Mouse (Mus musculus): Measurements from ENCODE around the gene Galp.
"Not testable (repeated sequence)": the region's sequence is repeated elsewhere in the genome, so short reads cannot be mapped to it uniquely, and the experiment has no call there.

Gene Galp

DNA sequence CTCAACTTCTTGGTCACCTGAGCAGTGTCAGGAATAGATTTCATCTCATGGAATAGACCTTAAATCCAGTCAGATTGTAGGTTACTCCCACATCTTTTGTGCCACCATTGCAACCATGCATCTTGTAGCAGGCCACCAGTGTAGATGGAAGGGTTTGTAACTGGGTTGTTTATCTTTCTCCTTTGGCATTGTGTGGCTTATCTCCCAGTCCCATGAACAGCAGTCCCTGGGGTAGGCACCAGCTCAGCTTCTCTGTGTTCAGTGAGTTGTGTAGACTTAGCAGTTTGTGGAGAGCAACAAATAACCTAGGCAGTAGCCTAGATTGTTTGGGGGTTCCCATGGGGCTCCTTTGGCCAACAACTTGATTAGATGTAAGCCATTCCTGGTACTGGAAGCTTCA, 14.0 kb upstream of the Galp start:
- no peak for DNase-seq

DNA sequence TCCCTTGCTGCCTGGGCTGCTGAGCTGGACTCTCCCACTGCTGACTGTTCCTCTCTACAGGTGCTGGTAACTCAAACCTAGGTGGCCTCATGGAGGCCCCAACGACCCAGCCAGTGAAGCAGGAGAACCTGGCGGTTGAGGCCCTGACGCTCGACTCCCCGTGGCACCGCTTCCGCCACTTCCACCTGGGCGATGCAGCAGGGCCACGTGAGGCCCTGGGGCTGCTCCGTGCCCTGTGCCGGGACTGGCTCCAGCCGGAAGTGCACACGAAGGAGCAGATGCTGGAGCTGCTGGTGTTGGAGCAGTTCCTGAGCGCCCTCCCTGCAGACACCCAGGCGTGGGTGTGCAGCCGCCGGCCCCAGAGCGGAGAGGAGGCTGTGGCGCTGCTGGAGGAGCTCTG, 13.1 kb upstream of the Galp start:
- no peak for DNase-seq

GRCm38 (mm10) chr7:6184521-6184920, 12.4 kb upstream of the Galp start:
- no peak for DNase-seq

GRCm38 (mm10) chr7:6185391-6185790, 11.5 kb upstream of the Galp start:
- no peak for DNase-seq

GRCm38 (mm10) chr7:6186176-6186575, 10.7 kb upstream of the Galp start:
- DNase-seq, result no peak

DNA sequence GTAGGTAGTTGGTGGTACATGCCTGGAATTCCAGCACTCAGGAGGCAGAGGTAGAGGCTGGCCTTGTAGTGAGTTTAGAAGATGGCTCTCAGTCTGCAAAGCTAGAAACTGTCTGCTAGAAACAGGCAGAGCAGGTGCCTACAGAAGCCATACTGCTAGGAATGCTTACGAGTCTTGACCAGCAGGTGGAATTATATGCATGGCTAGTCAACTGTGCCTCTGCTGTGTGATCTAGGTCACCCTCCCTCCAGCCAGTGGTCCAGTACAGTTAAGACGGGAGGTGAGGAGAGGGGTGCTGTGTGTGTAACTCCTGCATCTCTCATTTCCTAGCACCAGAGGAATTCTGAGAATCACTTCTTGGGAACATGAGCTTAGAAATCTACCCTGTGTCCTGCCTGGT, 10.1 kb upstream of the Galp start:
- no peak for DNase-seq

GRCm38 (mm10) chr7:6189542-6189941, 7.3 kb upstream of the Galp start:
- no peak for DNase-seq

- peak; percentile 71 for DNase-seq
These were observed 5.5 kb upstream of the Galp start for GRCm38 (mm10) chr7:6191376-6191775.

- DNase-seq, result no peak
These were observed 2.8 kb upstream of the Galp start for GRCm38 (mm10) chr7:6194129-6194528.

DNA sequence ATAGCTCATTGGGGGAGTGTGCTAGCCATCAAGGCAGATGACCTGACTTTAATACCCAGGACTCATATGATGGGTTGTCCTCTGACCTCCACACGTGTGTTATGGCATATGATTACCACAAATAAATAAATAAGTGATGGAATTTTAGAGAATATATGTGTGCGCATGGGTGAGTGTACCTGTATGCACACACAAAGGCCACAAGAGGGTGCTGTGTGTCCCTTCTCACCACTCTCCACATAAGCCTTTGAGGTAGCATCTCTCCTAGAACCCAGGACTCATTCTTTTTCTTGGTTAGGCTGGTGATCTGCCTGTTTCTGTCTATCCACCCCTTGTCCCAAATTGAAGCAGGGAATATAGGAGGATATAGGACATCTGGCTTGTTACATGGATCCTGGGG, 1.1 kb upstream of the Galp start:
- DNase-seq, result no peak

DNA sequence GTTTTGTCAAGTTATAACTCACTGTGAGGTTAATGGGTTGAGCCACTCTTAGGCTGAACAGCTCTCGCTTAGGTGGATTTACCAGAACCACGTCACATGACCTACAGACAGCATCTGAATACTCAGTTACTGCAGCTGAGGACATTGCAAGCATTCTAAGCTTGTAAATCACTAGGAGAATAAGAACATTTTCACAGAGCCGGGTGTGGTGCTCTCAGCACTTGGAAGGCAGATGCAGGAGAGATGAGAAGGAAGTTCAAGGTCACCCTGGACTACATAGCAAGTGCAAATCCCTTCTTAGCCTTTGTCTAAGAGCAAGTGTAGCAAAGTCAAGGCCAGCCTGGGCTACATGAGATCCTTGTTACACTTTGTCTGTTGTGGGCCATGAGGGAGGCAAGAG, 7.3 kb downstream of the Galp start:
- no peak for DNase-seq

DNA sequence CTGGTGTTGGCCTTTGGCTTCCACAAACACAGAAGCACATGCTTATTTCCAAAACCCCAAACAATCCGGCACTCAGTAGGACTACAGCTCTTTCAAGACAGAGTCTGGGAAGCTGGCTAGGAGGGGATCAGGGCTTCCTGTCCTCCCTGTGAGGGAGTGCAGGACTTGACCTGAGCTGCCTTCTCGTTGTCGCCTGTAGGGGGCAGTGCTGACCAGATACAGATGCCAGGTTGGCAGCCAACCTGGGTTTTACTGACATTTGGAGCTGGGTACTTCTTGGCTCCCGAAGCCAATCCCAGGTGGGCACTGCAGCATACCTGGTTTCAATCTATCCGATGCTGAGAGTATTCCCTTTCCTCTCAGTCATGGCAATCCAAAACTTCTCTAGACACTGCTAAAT, 16.3 kb downstream of the Galp start:
- DNase-seq, result no peak

- not testable (repeated sequence) for DNase-seq
These were observed 17.8 kb downstream of the Galp start for GRCm38 (mm10) chr7:6214691-6215090.

- no peak for DNase-seq
These were observed 23.3 kb downstream of the Galp start for GRCm38 (mm10) chr7:6220147-6220546.

DNA sequence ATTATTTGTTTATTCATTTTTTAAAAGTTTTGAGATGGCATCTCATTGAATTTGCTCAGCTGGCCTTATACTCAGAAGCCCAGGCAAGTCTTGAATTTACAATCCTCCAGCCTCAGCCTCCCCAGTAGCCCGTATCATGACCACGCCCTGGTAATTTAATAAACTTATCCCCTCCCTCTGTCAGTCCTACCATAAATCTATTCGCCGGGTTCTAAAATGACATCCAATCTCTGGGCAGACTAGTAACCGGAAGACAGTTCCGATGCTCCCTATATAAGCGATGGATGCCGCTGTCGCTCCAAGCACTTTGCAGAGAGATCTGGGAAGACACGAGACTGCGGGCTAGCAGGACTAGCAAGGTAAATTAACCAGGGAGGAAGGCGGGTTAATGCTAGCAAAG, 25.1 kb downstream of the Galp start, which contains the start of gene Zscan5b:
TSS of gene Zscan5b (plus strand) at position 301 of the 400 bp plus-strand sequence.
- DNase-seq, result no peak

- DNase-seq, result peak; percentile 4
These were observed 31.6 kb downstream of the Galp start for GRCm38 (mm10) chr7:6228491-6228890.

GRCm38 (mm10) chr7:6239787-6240186, 42.9 kb downstream of the Galp start:
- DNase-seq, result no peak

DNA sequence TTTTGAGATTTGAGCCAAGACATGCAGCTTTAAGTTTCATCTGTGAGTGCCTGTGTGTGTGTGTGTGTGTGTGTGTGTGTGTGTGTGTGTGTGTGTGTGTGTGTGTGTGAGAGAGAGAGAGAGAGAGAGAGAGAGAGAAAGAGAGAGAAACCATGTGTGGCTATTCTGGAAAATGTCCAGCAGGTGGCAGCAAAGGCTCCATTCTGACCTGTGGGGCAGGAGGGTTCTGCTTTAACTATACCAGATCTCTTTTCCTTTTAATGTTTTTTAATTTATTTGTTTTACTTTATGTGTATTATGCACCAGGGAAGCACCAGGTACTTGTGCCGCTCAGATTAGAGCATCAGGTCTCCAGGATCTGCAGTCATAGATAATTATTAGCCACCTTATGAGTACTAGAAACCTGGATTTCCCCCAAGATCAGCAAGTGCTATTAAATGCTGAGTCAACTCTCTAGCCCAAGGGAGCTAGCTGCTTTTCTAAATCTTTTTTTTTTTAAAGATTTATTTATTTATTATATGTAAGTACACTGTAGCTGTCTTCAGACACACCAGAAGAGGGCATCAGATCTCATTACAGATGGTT, 44.0 kb downstream of the Galp start:
- not testable (repeated sequence) for DNase-seq

- no peak for DNase-seq
These were observed 47.7 kb downstream of the Galp start for GRCm38 (mm10) chr7:6244361-6245292.

GRCm38 (mm10) chr7:6252410-6252809, 55.5 kb downstream of the Galp start, which contains the start of gene Epp13:
Gene Epp13, plus strand, starts transcription at chr7:6252710.
- no peak for DNase-seq

DNA sequence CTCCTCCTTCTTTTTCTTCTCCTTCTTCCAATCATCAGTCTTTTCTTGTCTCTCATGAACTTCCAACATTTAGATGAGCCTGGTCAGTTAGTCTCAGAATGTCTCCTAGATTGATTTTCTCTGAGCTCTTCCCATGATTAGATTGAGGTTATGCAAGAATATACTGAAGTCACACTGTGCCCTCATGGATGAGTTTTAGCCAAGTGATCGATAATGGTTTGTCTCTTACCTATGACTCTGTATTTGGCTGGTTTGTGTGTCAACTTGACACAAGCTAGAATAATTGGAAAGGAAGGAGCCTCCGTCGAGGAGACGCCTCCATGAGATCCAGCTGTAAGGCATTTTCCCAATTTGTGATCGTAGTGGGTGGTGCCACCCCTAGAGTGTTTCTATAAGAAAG, 57.6 kb downstream of the Galp start:
- DNase-seq, result no peak

GRCm38 (mm10) chr7:6257386-6257785, 60.5 kb downstream of the Galp start:
- no peak for DNase-seq

- no peak for DNase-seq
These were observed 61.6 kb downstream of the Galp start for GRCm38 (mm10) chr7:6258232-6259220.
